Mouse (Mus musculus) ovary, adult 10 weeks (tissue): ENCODE results near the gene Fcgbp. TPM values are rescaled to one million over a fixed set of nuclear protein-coding genes. Genes with fewer than 3 reads are reported as not detected.

Experiments
- polyA plus RNA-seq: library from polyadenylated mRNA; stranded (reverse); fragments of 350-450 nt; fragmentation: Illumina TruSeq; extraction: RNeasy Lipid Tissue Mini Kit (QIAGEN cat#74804); gene quantifications from one replicate; pipeline ENCODE4 v1.2.3, GENCODE M21; 2014

Gene Fcgbp
- polyA plus RNA-seq = 0.20 TPM

DNA sequence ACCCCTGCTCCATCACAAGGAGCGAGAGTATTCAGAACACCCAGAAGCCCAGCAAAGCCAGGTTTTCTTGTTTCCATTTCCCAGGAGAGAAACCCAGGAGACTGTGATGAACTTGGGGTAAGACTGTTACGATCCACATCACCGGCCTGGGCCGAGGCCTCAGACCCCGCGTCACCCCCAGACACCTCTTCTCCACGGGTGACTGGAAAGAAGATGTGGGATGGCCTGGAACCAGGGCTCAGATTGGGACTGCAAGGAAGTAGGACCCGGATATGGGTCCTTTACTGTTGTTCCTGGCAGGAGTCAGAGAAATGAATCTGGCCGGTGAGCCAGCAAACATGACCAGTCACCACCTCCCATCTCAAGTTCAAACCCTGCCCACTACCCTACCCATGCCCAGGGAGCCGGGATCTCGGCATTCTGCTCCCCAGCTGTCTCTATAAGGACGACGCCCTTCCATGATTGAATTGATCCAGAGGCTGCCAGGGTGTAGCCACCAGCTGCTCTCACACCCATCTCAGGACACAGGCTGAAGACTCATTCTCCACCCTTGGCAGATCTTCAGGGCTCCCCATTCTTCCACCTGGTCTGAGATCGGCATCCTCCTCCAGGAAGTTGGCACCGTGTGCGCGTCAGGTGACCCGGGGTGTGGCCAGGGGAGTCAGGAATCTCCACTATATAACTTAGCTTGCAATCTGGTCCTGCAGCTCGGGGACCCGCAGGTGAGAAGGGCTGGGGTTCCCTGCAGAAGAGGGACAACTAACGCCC lies at the start of gene Fcgbp:
Fcgbp (plus strand) TSS at position 706 of the 768 bp plus-strand sequence.

DNA sequence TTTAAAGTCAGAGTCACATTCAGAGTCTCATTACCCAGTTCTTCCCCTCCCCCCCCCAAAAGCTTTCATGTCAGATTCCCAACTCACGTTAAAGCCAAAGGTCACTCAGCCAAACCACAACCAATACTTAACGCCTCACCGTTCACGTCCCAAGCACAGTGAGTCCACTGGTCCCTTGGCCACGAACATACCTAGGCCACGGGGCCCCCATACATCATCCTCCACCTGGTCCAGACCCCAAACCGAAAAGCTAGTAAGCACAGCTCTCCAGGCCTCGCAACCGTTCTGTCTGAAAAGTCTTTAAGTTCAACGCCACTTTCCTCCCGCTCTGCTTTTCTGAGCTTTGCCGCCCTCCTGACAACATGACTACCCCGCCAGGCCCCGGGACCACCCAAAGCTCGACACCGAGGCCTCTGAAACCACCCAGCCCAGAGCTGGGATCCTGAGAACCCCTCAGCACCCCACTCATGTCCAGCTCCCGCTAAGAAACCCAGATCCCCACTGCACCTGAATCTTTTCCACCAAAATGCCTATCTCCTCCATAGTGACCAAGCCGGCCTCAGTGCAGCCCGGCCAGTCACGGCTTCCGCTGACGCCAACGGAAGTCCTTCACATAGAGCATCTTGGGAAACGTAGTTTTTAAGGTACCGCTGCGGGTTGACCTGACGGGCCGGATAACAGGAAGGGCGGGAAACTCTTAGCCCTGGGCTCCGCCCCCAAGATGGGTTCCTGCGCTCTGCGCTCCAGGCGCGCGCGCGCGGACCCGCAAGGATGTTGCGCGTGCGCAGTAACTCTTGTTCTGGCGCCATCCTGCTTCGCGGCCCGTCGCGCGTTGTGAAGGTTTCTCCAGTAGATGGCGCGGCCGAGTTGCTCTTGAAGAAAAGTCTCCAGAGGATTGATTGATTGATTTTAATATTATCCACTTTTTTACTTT lies 21.3 kb upstream of the Fcgbp start, which contains the start of gene Psmc4:
Psmc4 (minus strand) TSS at position 626 of the 934 bp plus-strand sequence.

GRCm38 (mm10) chr7:28129166-28129565 lies 58.1 kb downstream of the Fcgbp start, which contains the start of gene 9530053A07Rik:
TSS of gene 9530053A07Rik (plus strand) at chr7:28129466.

GRCm38 (mm10) chr7:28169489-28170422 lies 98.7 kb downstream of the Fcgbp start, which contains the start of gene Fbl:
TSS of gene Fbl (plus strand) at chr7:28169710.

Other genes starting within 250 kb of the Fcgbp start
- 20.3 TPM for gene Zfp59, start 232.6 kb upstream of the Fcgbp start, polyA plus RNA-seq
- gene Zfp607a, start 213.7 kb upstream of the Fcgbp start, polyA plus RNA-seq = 12.0 TPM
- gene Zfp974, start 141.8 kb upstream of the Fcgbp start, polyA plus RNA-seq = 29.3 TPM
- 39.9 TPM for gene Zfp780b, start 92.1 kb upstream of the Fcgbp start, polyA plus RNA-seq
- gene Zfp850, start 57.1 kb upstream of the Fcgbp start, polyA plus RNA-seq = 14.4 TPM
- gene Psmc4, start 21.1 kb upstream of the Fcgbp start, polyA plus RNA-seq = 28.0 TPM
- gene 9530053A07Rik, start 58.2 kb downstream of the Fcgbp start, polyA plus RNA-seq = not detected
- 16.9 TPM for gene Fbl, start 98.5 kb downstream of the Fcgbp start, polyA plus RNA-seq
- gene Dyrk1b, start 108.2 kb downstream of the Fcgbp start, polyA plus RNA-seq = 0.51 TPM
- gene Eid2, start 196.6 kb downstream of the Fcgbp start, polyA plus RNA-seq = 21.1 TPM
- 15.6 TPM for gene Eid2b, start 206.5 kb downstream of the Fcgbp start, polyA plus RNA-seq
- gene Selenov, start 219.9 kb downstream of the Fcgbp start, polyA plus RNA-seq = not detected
- not detected for gene Dll3, start 231.0 kb downstream of the Fcgbp start, polyA plus RNA-seq
- 9.9 TPM for gene Timm50, start 240.8 kb downstream of the Fcgbp start, polyA plus RNA-seq